Mouse (Mus musculus) kidney, postnatal 14 days (tissue): ENCODE data around the gene A030005K14Rik.

Experiments used
- DNase-seq: peaks from one replicate; pipeline ENCODE4 v3.0.0; 2022; ENCODE audit warnings: mixed read lengths

The A030005K14Rik gene

DNA sequence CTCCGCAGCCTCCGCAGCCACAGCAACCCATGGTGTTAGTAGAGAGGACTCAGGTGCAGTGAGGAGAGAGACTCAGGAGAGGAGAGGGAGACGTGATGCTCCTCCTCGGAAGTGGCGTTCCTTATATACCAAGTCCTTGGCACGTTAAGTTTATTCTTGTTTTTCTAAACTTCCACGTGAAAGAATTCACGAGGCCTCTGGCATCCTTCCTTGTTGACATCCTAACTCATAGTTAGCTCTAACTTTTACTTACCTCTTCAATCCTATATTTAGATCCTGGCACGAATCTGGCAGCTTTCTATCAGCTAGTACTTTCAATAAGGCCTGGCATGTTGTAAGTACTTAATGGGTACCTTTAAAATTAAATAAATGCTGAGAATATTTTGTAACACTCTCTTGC, at the start of gene A030005K14Rik:
A030005K14Rik (minus strand) TSS at position 101 of the 400 bp plus-strand sequence.
- DNase-seq, result no peak

DNA sequence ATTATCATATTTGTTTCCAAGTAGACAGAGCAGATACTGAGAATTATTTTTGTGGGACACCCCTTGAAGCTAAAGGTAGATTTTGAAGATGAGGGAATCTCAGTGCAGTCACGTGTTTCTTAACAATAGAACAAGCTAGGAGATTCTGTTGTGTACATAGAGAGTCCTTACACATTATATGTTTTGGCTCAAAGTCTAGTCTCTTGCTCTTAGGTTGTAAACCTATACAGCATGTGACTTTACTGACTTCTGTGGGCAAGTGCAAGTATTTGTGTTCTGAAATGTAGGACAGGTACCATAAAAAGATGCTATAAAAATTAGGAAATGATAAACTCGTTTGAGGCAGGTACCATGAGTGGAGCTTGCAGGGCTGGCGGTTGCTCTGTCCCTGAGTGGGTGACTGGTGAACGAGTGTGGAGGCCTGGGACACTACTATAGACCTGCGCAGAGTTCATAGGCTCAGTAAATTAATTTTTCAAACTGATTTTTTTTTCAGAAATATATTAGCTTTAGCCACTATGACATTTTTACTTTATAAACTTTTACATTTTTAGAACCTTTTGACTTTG, 48.3 kb upstream of the A030005K14Rik start:
- DNase-seq, result no peak

DNA sequence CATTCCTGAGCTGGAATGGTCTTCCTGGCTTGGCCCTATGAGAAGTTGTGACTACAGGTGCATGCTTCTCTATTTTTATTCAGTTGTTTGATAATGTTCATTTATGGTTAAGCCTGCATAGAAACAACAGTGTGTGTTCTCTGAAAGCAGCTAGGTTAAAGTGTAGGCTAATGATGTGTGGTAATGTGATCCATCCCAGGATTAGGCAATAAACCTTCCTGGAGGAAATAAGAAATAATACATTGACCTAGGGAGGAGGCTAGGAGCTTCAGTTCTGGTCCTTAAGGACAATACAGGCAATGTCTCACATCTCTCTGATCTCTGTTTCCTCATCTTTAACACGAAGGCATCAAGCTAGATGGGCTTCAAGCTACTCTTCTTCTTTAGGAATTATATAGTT, 46.3 kb upstream of the A030005K14Rik start:
- no peak for DNase-seq

DNA sequence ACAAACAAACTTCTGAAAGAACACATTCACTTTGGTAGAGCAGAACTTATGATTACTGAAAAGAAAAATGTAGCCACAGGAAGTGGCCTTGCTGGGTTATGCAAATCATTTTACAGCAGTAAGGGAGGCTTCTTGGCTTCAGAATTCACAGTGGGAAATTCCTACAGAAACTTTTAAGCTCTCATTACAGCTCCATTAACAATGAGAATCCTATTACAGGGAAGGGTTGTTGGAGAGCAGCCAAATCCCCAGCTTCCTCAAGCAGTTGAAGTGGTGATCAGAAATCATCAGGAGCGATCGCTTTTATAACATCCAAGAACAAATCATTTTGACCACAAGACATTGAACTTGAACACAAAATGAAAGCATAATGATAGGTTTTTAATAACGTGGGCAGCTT, 42.7 kb upstream of the A030005K14Rik start:
- peak; percentile 64 for DNase-seq

DNA sequence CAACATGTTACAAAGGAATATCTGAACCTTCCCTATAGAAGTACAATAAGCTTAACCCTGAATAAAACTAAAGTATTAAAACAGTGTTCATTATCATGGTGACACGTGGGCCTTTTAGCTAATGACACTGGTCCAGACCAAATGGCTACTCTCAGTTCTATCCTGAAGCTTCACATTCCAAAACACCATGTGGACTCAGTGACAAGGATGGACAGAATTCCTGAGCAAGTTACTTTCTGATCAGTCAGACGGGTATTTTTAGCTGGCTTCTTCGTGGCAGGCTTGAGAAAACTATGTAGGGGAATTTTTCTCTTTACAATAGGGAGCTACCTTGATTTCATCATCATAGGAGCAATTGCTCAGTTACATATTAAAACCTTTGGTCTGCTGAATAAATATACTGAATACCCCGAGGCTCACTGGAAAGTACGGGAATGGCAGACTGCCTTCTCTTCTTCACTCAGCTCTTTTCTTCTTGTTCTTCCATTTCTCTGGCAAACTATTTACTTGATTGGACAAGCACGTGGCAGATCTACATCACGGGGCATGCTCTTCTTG, 40.5 kb upstream of the A030005K14Rik start:
- DNase-seq, result no peak

DNA sequence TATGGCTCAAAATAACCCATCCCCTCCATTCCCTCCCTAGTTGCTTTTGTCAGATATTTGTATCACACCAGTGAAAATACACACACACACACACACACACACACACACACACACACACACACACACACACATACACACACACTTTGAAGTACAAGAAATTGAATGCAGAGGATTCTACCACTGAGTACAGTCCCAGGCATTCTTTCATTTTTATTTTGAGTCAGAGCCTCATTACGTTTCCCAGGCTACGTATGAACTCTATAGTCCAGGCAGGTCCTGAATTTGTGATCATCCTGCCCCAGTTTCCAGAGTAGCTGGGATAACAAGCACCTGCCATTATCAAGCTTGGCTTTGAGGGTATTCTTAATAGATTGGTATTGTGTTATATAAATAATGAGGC, 40.0 kb upstream of the A030005K14Rik start:
- DNase-seq, result no peak

DNA sequence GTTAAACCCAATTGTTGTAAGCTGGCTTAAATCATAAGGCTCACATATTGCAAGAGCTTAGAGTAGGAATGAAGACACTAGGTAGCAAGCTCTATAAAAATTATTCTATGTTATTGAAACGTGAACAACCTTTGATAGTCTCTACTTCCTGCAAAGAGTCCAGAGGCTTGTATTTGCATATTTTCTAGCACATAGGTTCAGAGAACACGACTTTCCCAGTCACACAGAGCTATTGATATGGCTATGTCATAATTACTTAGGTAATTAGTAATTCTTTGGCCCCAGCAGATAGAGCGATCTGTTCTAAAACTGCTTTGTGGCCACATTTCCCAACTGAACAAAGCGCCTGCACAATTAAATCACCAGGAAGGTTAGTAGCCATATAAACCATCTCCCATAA, 37.8 kb upstream of the A030005K14Rik start:
- DNase-seq, result no peak

DNA sequence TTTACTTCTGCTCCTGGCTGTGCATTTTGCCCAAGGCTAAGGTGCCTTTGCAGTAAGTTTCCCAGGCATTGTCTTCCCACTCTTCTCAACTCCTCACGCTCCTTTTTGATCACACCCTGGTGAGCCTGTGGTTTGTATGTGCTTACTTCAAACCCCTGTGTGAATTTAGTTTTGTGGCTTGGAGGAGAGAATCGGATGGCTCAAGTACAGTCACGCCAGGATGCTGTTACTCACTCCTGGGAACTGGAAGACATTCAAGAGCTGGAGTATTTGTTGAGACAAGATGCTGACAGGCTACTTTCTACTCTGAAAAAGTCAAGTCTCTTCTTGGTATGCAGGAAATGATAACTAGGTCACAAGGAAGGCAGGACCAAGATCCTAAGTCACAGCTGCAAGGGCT, 32.1 kb upstream of the A030005K14Rik start:
- no peak for DNase-seq

DNA sequence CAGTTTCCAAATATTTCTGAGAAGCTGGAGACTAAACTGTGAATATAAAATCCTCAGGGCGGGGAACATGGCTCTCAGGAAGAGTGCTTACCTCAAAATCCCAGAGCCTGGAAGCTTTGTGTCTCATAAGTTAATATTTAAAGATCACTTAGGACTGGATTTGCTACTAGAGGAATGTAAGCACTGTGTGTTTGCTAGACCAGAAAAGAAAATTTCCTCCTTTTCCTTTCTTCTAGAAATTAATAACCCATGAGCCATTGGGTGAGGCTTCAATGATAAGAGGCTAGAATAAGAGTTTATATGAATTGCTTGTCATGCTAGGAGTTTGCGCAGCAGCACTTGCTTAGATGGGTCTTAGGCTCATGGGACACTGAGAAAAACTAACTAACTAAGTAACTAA, 25.6 kb upstream of the A030005K14Rik start:
- DNase-seq, result no peak

DNA sequence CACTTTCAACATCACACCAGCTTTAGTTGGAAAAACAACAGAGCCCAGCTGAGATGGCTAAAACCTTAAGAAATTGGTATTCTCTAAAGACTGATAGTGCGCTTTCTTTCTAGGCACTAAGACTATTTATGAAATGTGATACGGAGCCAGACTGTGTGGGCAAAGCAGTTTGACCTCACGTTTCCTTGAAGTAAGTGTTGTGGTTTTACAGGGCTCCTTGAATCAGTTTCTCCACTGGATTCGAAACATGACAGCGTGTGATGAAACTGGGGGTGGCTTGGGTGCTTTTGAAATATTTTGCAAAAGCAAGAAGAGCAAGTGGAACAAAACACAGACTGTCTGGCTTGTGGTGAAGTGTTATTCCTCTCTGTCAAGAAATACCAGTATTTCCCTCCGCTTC, 17.8 kb upstream of the A030005K14Rik start:
- no peak for DNase-seq

DNA sequence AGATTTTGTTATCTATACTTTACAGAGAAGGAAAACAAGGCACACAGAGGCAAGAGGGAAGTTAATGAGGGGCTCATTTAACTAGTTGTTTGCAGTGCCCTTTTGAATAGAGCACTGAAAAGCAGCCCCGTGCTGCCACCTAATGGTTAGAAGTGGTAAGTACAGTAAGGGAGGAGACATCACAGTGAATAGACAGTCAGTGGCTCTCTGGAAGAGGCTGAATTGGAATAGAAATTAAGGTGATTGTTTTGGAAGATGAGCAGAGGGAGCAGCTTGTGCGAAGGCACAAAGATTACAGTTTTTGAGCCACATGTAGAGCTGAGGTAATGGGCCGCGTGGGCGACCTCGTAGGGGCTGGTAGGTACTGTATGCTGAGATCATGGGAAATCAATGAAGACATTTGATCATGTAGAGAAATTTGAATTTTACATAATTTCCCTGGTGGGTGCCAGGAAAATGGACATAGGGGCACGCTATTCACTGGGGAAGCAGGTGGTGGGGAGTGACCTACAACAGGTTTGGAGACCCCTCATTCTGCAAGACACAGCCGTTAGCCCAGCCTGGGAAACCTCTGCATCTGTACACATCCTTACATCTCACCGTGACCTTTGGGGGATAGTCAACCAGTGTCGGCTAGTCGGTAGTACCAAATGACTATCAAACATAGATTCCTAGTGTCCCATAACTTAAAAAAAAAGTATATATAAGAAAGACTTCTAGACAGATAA, 17.2 kb upstream of the A030005K14Rik start:
- DNase-seq, result peak; percentile 40

DNA sequence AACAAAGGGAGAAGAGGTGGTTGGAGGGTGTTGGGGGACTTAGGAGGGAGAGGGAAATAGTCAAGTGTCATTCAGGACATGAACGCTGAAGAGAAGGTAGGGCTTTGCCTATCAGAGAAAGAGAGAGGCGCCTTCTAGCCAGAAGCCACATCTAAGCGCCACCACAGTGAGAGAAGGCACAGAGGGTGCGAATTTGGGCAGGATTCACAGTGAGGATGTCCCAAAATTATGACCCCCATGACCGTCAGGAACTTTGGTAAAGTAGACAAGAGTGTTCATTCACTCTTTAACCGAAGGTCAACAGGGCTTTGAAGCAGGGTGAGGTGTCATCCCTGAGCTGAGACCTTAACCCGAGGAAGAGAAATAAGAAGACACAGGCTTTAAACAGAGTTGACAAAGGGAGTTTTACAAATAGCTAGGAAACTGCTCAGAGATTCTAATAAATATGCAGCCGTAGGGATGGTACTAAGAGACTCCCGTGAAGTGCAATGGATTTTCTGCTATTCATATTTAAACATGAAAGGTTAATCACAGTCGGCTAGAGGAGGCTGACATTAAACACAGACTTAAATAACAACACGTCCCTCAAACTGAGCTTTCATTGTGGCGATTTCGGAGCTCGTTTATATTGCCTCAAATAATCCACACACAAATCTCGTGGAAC, 16.5 kb upstream of the A030005K14Rik start:
- no peak for DNase-seq

DNA sequence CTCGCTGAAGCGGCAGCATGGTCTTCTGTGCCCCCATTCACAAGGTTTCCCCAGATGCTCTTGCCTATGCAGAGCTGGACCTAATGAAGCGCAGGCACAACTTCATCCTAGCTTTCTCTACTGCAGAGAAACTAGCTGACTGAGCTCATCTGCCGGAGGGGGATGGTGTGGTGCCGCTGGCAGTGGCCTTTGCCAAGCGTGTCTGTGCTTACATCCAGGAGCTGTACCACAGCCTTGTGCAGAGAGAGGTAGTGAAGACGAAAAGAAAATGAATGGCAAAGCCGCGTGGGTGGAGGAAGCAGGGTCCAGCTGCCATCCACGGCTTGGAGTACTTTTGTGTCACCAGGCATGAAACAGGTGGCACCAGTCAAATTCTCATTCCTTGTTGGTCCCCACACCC, 8.0 kb upstream of the A030005K14Rik start:
- DNase-seq, result no peak

DNA sequence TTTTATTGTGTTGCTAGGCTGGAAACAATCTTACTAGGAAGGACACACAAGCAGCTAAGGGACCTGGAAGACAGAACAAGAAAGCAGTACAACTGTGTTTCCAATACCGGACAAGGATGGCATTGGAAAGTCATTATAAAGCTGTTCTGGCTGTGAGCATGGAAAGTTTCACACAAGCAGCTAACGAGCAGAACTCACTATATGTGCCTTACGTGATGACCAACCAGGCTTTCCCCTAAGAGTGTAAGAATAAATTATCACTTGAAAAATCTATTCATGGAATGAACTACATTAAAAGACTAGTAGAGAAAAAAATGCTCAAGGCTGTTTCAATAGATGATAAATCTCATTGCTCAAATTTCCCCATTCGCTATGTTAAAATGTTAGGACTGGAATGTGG, 7.4 kb upstream of the A030005K14Rik start:
- DNase-seq, result no peak

DNA sequence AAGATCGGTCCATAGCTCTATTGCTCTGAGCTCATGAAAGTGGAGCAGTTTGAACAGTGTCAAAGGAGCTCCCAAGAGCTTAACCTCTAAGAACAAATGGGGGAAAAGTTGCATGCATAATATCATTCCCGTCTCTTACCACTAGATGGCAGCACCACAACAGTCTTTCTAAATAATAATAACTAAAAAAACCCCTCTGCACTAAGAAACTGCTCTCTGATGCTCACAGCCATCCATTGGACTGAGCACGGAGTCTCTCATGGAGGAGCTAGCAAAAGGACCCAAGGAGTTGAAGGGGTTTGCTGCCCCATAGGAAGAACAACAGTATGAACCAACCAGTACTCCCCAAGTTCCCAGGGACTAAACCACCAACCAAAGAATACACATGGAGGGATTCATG, 5.7 kb upstream of the A030005K14Rik start:
- peak; percentile 14 for DNase-seq

DNA sequence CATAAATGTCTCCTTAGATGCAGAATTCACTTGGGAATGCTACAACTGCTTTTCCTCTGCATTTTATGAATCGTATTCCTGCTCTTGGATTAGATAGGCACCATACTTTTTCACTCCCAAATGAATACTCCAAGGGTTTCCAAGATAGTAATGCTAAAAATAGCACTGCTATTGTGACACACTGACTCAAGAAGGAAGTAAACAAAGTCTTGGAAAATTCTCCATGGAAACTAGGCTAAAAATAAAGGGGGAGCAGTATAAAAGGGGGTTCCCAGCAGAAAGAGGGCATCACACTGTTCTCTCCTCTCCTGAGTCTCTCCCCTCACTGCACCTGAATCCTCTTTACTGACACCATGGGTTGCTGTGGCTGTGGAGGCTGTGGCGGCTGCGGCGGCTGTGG, 1.5 kb upstream of the A030005K14Rik start, which contains the start of gene Krtap28-13:
Krtap28-13 (plus strand) TSS at position 288 of the 400 bp plus-strand sequence.
- DNase-seq, result no peak

DNA sequence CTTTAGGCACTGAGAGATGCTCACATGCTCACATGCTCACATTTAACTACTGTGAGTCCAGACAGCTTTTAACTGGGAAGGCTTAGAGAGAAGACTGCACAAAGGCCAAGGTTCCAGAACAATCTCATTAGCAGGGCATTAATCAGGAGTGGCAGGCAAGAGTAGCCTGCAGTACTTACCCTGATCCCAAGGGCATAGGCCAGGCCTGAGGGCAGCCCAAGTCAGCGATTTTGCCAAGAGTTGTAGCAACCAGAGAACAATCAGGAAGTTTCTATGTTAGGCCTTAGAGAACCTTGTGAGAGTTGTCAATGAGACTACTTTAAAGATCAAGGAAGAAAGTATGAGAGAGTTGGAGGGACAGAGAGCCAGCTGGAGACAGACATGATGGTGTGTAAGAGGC, 697 bp downstream of the A030005K14Rik start:
- DNase-seq, result peak; percentile 14

DNA sequence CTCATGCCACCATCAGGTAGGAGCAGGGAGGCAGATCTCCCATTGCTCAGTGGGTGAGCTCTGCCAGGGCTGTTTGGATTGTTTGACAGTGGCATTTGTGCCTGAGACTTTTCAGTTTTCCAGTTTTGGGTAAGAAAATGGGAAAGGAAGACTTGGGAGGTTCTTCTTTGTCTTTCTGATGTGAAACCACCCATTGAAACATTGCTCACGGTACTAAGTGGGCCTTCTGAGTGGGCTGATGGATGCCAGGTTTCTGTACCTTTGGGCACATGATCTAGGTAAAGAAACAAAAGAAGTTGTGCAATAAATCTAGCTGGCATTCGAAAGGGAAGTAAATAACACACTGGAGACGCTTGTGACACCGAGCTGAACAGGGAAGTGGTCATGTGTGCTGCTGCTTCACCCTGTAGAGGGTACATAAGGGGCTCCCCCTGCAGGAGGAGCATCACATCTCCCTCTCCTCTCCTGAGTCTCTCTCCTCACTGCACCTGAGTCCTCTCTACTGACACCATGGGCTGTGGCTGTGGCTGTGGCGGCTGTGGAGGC, 14.2 kb downstream of the A030005K14Rik start, which contains the start of gene Gm47969:
Gm47969 (plus strand) TSS at position 51 of the 546 bp plus-strand sequence.
- no peak for DNase-seq

DNA sequence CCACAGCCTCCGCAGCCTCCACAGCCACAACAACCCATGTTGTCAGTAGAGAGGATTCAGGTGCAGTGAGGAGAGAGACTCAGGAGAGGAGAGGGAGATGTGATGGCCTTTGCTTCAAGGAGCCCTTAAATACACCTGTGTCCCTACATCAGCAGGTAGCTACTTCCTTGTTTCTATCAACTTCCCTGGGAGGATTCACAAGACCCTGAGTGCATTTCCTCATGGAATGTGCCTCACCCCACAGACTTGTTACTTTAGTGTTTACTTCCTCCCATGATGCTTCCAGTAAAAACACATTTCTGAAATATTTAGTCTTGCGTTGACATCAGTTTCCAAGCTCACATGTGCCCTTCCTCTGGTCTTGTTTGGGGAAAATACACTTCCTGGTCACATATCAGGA, 16.8 kb downstream of the A030005K14Rik start, which contains the start of gene Krtap28-10:
Krtap28-10 (minus strand) TSS at position 101 of the 400 bp plus-strand sequence.
- DNase-seq, result no peak

DNA sequence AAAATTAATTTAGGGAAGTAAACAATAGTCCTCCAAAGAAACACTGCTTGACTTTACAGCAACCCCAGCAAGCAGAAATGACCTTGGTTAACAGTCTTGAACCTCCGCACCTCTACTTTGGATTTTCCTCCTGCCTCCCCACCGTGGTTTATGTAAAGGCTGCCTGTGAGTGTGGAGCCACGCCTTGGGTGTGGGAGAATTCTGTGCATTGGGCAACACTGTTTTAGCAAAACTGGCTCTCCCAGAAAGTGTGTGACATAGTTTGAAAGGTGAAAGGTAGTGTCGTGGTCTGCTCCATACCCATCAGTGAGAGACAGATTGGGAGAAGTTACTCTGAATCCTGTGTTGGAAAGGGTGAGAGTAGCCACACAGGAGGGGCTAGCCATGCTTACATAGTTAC, 20.1 kb downstream of the A030005K14Rik start:
- no peak for DNase-seq

DNA sequence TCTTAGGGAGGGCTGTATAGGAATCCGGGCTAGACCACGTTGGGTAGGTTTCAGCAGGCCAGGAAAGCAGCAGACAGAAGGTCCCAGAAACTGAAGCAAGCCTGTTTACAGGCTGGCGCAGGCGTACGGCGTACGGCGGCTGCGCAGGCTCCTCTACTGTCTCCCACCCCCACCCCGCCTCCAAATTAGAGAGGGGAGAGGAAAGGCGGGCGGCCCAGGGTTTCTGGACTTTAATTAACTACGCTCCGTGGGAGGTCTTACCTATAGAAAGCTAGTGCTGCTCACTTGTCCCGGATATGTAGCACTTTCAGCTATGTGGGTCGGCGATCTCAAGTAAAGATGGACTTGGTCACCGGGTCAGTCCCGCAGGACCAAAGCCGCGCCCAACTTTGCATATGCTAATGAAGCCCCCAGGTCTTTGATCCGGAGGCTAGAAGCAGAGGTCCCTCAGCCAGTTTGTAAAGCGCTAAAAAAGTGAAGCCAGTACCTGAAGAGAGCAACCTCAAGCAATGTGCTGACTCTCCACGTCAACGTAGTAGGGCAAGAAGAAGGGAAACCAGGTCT, 21.0 kb downstream of the A030005K14Rik start, which contains the start of gene Slc19a3:
Slc19a3 (minus strand) TSS at position 340 of the 564 bp plus-strand sequence.
- DNase-seq, result peak; percentile 62

DNA sequence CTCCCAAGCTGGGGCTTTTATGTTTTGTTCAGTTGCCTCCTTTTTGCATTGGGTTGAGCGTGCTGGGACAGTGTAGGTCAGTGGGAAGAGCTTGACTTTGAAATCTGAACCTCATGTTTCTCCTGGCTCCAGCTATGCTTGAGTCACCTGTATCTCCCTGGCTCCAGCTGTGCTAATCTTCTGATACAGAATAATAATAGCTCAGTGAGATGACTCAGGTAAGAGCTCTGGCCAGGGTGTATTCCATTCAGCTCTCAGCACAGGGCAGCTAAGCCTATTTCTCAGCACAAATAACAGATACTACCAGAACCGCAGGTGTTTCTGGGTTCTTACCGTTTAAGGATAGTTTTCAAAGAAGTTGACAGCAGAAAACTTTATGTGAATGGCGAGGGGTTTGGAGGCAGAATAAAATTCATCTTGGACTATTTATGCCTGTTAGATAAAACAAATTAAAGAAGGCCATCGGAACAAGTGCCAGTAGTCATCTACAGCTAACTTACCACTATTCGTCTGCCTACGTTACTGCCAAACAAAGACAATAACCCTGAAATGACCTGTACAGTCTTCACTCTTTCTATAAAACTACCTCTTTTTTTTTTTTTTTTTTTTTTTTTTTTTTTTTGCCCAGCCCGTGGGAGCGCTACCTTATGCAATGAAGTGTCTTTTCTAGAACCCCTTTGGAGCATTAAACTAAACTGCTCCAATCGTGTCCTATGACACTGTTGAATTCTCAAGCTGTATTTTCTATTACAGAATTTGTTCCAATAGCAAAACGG, 22.1 kb downstream of the A030005K14Rik start:
- no peak for DNase-seq
